Mouse (Mus musculus): ENCODE data around the gene Tspan2. TPM values are rescaled to one million over a fixed set of nuclear protein-coding genes. Genes with fewer than 3 reads are reported as not detected.

The Tspan2 gene
- polyA plus RNA-seq, 1 experiment: 34.7 TPM

DNA sequence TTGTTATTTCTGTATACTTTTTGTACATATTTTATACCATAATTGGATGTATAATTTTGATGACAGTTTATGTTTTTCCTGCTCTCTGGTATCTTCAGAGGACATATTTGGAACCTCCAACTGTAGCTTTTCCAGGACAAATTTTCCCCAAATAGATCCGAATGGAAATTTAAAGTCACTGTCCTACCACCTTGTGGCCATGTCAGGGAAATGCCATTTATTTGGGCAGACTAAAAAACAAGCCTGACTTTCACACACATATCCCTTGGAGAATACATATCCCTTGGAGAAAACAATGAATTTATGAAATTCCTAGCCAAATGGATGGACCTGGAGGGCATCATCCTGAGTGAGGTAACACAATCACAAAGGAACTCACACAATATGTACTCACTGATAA is 108.1 kb downstream of the Tspan2 start:
- Histone ChIP-seq H3K4me1 (ENCODE audit: control insufficient read depth, insufficient read depth, low read length) (no peaks in the 10 kb centered on the region), H3K4me3 (replicated peaks; ENCODE audit: extremely low read depth, low read depth, low read length) (no peak overlapping the region)
- no peak for DNase-seq
- TF ChIP-seq CTCF (IDR thresholded peaks at IDR 0.05; ENCODE audit: insufficient read depth, low read length) (no peak), POLR2A (IDR thresholded peaks at IDR 0.05; ENCODE audit: borderline replicate concordance, extremely low read depth, low read depth, low read length) (no peak)
- 37% methylated on average over 1 of the region's 1 CpGs for WGBS

DNA sequence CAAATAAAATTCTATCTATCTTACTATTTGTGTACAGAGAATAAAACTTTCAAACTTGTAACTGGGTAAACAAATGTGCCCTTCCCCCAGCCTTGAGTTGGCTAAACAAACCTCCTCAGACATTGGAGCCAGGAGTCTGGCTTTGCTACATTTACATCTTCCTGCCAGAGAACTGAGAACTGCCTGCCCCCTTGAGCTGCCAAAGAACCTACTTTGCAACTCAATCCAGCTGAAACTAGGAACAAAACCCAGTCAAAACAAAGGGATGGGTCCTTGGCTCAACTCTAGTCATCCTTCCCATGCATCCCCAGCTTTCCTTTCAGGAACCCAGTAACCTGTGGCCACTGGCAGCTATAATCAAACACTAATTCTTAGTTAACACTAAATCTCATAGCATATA is 114.3 kb downstream of the Tspan2 start:
- no peaks in the 10 kb centered on the region for H3K4me1 ChIP-seq (ENCODE audit: control insufficient read depth, insufficient read depth, low read length)
- H3K4me3 ChIP-seq (replicated peaks; ENCODE audit: extremely low read depth, low read depth, low read length): no peak overlapping the region
- TF ChIP-seq CTCF (IDR thresholded peaks at IDR 0.05; ENCODE audit: insufficient read depth, low read length) (no peak), POLR2A (IDR thresholded peaks at IDR 0.05; ENCODE audit: borderline replicate concordance, extremely low read depth, low read depth, low read length) (no peak)
- no peak for DNase-seq

Other genes starting within 250 kb of the Tspan2 start
- gene Tshb, start 48.2 kb downstream of the Tspan2 start, polyA plus RNA-seq (2012; rRNA removed): 0.38 and 1.5 TPM in 2 replicates
- gene Sycp1, start 201.6 kb downstream of the Tspan2 start, polyA plus RNA-seq (2012; rRNA removed): not detected in 2 replicates
- 0.12 TPM in 1 of 2 replicates, not detected in the other for gene Nr1h5, start 229.6 kb downstream of the Tspan2 start, polyA plus RNA-seq (2012; rRNA removed)